Mouse (Mus musculus) megakaryocyte, embryonic 14.5 days (primary cell): ENCODE results near the gene Gng7.

Experiments
- FLI1 ChIP-seq: IDR thresholded peaks from 2 replicates; pipeline ENCODE4 v1.6.1; 2012; ENCODE audit warnings: low read length, inconsistent platforms, mixed read lengths
- GATA1 ChIP-seq: IDR thresholded peaks from 3 replicates; pipeline ENCODE4 v1.6.1; 2012; ENCODE audit warnings: mixed read lengths, low read length, inconsistent platforms, borderline replicate concordance

- TF ChIP-seq GATA1 = no peak
- no peak for TF ChIP-seq FLI1
These were observed 74.3 kb downstream of the Gng7 start for GRCm38 (mm10) chr10:80940320-80940987.
